Mouse (Mus musculus) heart, embryonic 13.5 days (tissue): ENCODE results near the gene Ttn. TPM values are rescaled to one million over a fixed set of nuclear protein-coding genes. Genes with fewer than 3 reads are reported as not detected.

Experiments used
- ATAC-seq: fragments of 200-750 bp; cut with Nextera tagmentation; 2 replicates; pipeline ENCODE4 v1.8.0; 2017; ENCODE audit warnings: moderate TSS enrichment; ENCODE audit not compliant: insufficient number of reproducible peaks, low FRiP score, low TSS enrichment; ENCODE audit errors: extremely low read depth
- H3K27ac ChIP-seq: fragments of 300-500 bp; sonication (generic); replicated peaks from 2 replicates; pipeline ENCODE4 v1.5.1; 2015; ENCODE audit warnings: moderate library complexity, mild to moderate bottlenecking, inconsistent platforms
- H3K27me3 ChIP-seq: fragments of 300-500 bp; sonication (generic); replicated peaks from 2 replicates; pipeline ENCODE4 v1.6.1; 2015; ENCODE audit warnings: mild to moderate bottlenecking, inconsistent platforms
- H3K36me3 ChIP-seq: fragments of 300-500 bp; sonication (generic); 2 replicates; pipeline ENCODE4 v1.6.1; 2015; ENCODE audit warnings: mild to moderate bottlenecking, inconsistent platforms
- H3K4me1 ChIP-seq: fragments of 300-500 bp; sonication (generic); 2 replicates; pipeline ENCODE4 v1.6.1; 2015; ENCODE audit warnings: inconsistent platforms
- H3K4me2 ChIP-seq: fragments of 300-500 bp; sonication (generic); 2 replicates; pipeline ENCODE4 v1.6.1; 2015; ENCODE audit warnings: inconsistent platforms, mild to moderate bottlenecking, moderate library complexity
- H3K4me3 ChIP-seq: fragments of 300-500 bp; sonication (generic); 2 replicates; pipeline ENCODE4 v1.5.1; 2015; ENCODE audit warnings: moderate library complexity, mild to moderate bottlenecking, inconsistent platforms
- H3K9ac ChIP-seq: fragments of 300-500 bp; sonication (generic); 2 replicates; pipeline ENCODE4 v1.6.1; 2015; ENCODE audit warnings: inconsistent platforms, mild to moderate bottlenecking, moderate library complexity
- H3K9me3 ChIP-seq: fragments of 300-500 bp; sonication (generic); 2 replicates; pipeline ENCODE4 v1.6.1; 2016; ENCODE audit warnings: inconsistent platforms
- WGBS: fragments of 180-500 bp; shearing (Covaris S2); methylation state at CpG from one replicate; pipeline ENCODE4 v1.1.7; 2015; ENCODE audit warnings: mixed read lengths; 5-methylcytosine and 5-hydroxymethylcytosine counted together
- polyA plus RNA-seq: library from polyadenylated mRNA; unstranded; fragments of >200 nt; fragmentation: Nextera tagmentation; extraction: Ambion mirVana; gene quantifications from 2 replicates; pipeline ENCODE4 v1.2.1, GENCODE M21; 2015

The Ttn gene
- polyA plus RNA-seq, 1 experiment from 2014 or later, result 426 TPM

GRCm38 (mm10) chr2:76843162-76843561 is 139.2 kb downstream of the Ttn start:
- WGBS, result 39% methylated on average over 1 of the region's 1 CpGs
- H3K4me1 ChIP-seq, result no peaks in the 10 kb centered on the region
- H3K9me3 ChIP-seq, result no peaks in the 10 kb centered on the region
- no peaks in the 10 kb centered on the region for H3K27me3 ChIP-seq
- H3K27ac ChIP-seq, result no peak overlapping the region
- no peak overlapping the region for H3K4me2 ChIP-seq
- H3K36me3 ChIP-seq, result peaks cover 86% of the 10 kb centered on the region
- H3K4me3 ChIP-seq, result no peak overlapping the region
- no peak for ATAC-seq
- no peak overlapping the region for H3K9ac ChIP-seq

DNA sequence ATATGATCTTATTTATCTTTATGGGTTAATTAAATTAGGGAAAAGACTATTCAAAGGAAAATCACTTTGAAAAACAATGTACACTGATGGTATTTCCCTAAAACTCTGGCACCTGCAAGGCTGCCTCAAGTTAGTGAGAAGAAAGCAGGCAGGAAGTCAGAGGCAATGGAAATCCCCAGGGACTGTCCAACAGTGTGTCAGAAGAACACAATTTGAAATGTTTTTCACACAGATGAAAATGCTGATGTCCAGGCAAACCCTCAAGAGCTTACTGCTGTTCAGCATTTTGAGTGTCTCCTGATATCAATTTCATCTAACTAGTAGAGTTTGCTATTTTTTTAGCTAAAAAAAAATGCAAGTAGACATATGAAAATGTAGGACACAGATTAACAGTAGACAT is 161.9 kb downstream of the Ttn start:
- no peaks in the 10 kb centered on the region for H3K27me3 ChIP-seq
- H3K27ac ChIP-seq, result no peak overlapping the region
- H3K9me3 ChIP-seq, result no peaks in the 10 kb centered on the region
- no peak overlapping the region for H3K9ac ChIP-seq
- H3K4me2 ChIP-seq, result no peak overlapping the region
- no peaks in the 10 kb centered on the region for H3K4me1 ChIP-seq
- H3K36me3 ChIP-seq, result peaks cover 73% of the 10 kb centered on the region
- ATAC-seq, result no peak
- H3K4me3 ChIP-seq, result no peak overlapping the region

DNA sequence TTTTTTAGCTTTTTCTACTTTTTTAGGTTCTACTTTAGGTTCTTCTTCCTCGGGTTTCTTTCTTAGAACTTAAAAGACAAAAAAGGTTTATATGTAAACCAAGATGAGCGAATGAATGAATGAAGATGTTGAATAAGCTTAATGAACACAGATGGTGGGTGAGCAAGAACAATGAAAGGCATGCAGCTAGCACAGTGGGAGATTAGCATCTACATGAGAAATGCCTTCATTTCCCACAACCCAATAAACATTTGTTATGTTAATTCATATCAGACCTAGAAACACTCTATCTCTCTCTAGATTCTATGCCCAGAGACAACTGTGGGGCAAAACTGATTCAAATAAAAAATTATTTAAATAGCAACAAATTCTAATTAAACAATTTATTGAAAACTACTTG is 164.6 kb downstream of the Ttn start:
- Histone ChIP-seq H3K4me2 (no peak overlapping the region), H3K4me3 (no peak overlapping the region), H3K4me1 (no peaks in the 10 kb centered on the region), H3K27ac (no peak overlapping the region), H3K9ac (no peak overlapping the region), H3K27me3 (no peaks in the 10 kb centered on the region), H3K9me3 (no peaks in the 10 kb centered on the region), H3K36me3 (peaks cover 69% of the 10 kb centered on the region)
- ATAC-seq, result no peak
- WGBS, result 63% methylated on average over 2 of the region's 2 CpGs

DNA sequence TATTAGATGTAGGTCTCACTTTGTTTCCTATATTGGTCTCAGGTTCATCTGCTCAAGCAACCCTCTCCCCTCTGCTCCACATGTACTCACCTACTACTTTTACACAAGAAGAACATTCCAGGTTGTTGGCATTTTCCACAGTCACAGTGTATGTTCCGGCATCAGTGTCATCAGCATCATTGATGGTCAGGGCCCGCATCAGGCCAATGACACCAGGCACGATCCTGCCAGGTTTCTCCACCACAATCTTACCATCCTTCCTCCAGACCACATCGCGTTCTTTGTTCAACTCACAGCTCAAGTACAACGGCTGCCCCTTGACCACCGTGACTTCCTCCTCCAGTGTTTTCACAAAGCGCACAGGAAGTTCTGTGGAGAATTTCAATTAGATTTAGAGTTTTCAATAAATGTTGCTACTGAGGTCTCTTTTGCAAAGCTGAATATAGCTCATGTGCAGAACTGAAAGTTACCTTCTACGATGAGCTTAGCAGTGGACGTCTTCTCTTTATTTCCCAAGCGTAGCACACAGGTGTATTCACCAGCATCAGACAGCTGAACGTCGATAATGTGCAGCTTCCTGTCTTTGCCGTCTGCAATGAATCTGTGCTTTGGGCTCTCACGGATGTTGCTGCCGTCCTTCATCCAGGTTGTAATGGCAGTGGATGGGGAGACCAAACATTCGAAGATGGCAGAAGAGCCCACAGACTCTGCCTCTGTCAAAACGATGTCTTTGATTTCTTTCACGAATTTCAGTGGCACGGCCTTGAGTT is 168.1 kb downstream of the Ttn start:
- H3K27me3 ChIP-seq, result no peaks in the 10 kb centered on the region
- WGBS, result 79% methylated on average over 20 of the region's 20 CpGs

DNA sequence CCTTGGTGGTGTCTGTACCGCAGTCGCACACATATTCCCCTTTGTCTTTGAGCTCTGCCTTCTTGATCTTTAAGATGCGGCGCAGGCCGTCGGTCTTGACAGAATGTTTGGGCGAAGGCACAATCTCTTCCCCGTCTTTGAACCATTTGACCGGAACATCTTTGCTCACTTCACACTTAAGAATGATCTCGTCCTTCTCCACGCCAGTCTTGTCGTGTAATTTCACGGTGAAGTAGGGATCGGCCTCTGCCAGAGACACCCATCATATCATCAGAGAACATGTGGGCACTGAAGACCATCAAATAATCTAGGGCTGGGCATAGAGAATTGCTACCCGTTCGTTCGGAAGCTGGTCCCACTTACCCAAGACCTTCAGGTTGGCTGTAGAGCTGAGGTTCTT is 171.2 kb downstream of the Ttn start:
- H3K27ac ChIP-seq, result peak overlapping the region; percentile 70
- ATAC-seq, result no peak
- H3K9ac ChIP-seq, result no peak overlapping the region
- H3K9me3 ChIP-seq, result no peaks in the 10 kb centered on the region
- H3K36me3 ChIP-seq, result peaks cover 76% of the 10 kb centered on the region
- H3K4me2 ChIP-seq, result no peak overlapping the region
- peaks cover 27% of the 10 kb centered on the region for H3K4me1 ChIP-seq
- no peaks in the 10 kb centered on the region for H3K27me3 ChIP-seq
- 85% methylated on average over 17 of the region's 17 CpGs for WGBS
- no peak overlapping the region for H3K4me3 ChIP-seq

More for the DNA sequence above, 168.1 kb downstream of the Ttn start:
- H3K4me3 ChIP-seq, result no peak overlapping the region
- no peak overlapping the region for H3K27ac ChIP-seq
- peaks cover 78% of the 10 kb centered on the region for H3K36me3 ChIP-seq
- no peak for ATAC-seq
- H3K4me2 ChIP-seq, result no peak overlapping the region
- no peak overlapping the region for H3K9ac ChIP-seq
- H3K9me3 ChIP-seq, result no peaks in the 10 kb centered on the region
- H3K4me1 ChIP-seq, result peaks cover 12% of the 10 kb centered on the region

DNA sequence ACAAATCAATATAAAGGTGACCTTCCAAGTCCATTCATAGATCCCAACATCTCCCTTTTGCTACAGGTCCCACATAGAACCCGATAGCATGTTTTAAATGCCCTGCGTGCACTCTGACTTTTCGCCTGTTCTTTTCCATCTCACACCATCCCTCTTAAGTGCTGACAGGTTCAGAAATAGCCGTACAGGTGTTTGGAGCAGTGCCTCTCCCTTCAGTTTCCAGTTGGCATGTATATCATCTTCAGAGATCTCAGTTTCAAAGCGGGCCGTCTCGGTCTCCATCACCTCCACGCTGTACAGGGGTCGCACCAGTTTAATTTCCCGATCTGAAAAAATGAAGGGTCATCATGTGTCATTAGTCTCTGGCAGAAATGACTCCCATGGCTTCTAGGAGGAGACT is 174.0 kb downstream of the Ttn start:
- Histone ChIP-seq H3K4me1 (peaks cover 27% of the 10 kb centered on the region), H3K9me3 (no peaks in the 10 kb centered on the region), H3K4me2 (peak overlapping the region; percentile 64), H3K4me3 (no peak overlapping the region), H3K36me3 (peaks cover 56% of the 10 kb centered on the region), H3K27ac (peak overlapping the region; percentile 98), H3K9ac (peak overlapping the region; percentile 58), H3K27me3 (no peaks in the 10 kb centered on the region)
- 36% methylated on average over 10 of the region's 10 CpGs for WGBS
- ATAC-seq, result no peak

DNA sequence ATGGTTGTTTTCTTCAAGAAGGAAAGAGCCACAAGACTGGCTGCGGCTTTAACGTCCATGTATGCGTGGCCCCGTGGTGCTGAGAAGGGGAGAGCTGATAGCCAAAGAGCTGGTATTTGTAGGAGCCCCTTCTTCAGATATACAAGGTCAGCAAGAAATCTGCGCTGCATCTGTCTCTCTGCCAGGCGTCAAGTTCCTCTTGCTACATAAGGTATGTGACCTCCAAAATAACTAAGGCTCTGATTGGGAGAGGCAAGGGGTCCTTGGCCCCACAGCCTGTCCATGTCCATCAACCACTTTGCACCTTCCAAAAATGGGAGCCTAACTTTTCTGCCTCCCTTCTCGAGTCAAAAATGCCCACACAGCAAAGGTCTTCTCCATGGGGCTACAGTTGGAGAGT is 175.1 kb downstream of the Ttn start:
- WGBS, result 31% methylated on average over 7 of the region's 7 CpGs
- peak overlapping the region; percentile 64 for H3K4me2 ChIP-seq
- H3K27me3 ChIP-seq, result no peaks in the 10 kb centered on the region
- no peaks in the 10 kb centered on the region for H3K9me3 ChIP-seq
- peaks cover 55% of the 10 kb centered on the region for H3K36me3 ChIP-seq
- ATAC-seq, result peak; percentile 60; the same call in 1 of the 2 replicates
- peak overlapping the region; percentile 98 for H3K27ac ChIP-seq
- peaks cover 27% of the 10 kb centered on the region for H3K4me1 ChIP-seq
- peak overlapping the region; percentile 83 for H3K9ac ChIP-seq
- peak overlapping the region; percentile 57 for H3K4me3 ChIP-seq

GRCm38 (mm10) chr2:76806861-76807260 is 175.5 kb downstream of the Ttn start:
- H3K4me2 ChIP-seq, result peak overlapping the region; percentile 64
- H3K27me3 ChIP-seq, result no peaks in the 10 kb centered on the region
- H3K9ac ChIP-seq, result peak overlapping the region; percentile 83
- no peaks in the 10 kb centered on the region for H3K9me3 ChIP-seq
- H3K4me1 ChIP-seq, result peaks cover 27% of the 10 kb centered on the region
- peak overlapping the region; percentile 98 for H3K27ac ChIP-seq
- 32% methylated on average over 9 of the region's 9 CpGs for WGBS
- peak overlapping the region; percentile 57 for H3K4me3 ChIP-seq
- H3K36me3 ChIP-seq, result peaks cover 55% of the 10 kb centered on the region
- ATAC-seq, result no peak

- 24% methylated on average over 4 of the region's 4 CpGs for WGBS
- Histone ChIP-seq H3K9ac (peak overlapping the region; percentile 83), H3K4me1 (peaks cover 27% of the 10 kb centered on the region), H3K9me3 (no peaks in the 10 kb centered on the region), H3K27me3 (no peaks in the 10 kb centered on the region), H3K27ac (peak overlapping the region; percentile 98), H3K4me2 (peak overlapping the region; percentile 64), H3K4me3 (peak overlapping the region; percentile 57), H3K36me3 (peaks cover 55% of the 10 kb centered on the region)
- peak; percentile 49; the same call in 1 of the 2 replicates for ATAC-seq
Observed at GRCm38 (mm10) chr2:76806376-76806775, 176.0 kb downstream of the Ttn start.

GRCm38 (mm10) chr2:76805191-76805892 is 177.0 kb downstream of the Ttn start:
- H3K4me2 ChIP-seq, result peak overlapping the region; percentile 64
- ATAC-seq, result no peak
- no peaks in the 10 kb centered on the region for H3K9me3 ChIP-seq
- 33% methylated on average over 5 of the region's 5 CpGs for WGBS
- H3K4me1 ChIP-seq, result peaks cover 22% of the 10 kb centered on the region
- peak overlapping the region; percentile 57 for H3K4me3 ChIP-seq
- H3K27me3 ChIP-seq, result no peaks in the 10 kb centered on the region
- H3K27ac ChIP-seq, result peak overlapping the region; percentile 98
- peak overlapping the region; percentile 83 for H3K9ac ChIP-seq
- H3K36me3 ChIP-seq, result peaks cover 55% of the 10 kb centered on the region

DNA sequence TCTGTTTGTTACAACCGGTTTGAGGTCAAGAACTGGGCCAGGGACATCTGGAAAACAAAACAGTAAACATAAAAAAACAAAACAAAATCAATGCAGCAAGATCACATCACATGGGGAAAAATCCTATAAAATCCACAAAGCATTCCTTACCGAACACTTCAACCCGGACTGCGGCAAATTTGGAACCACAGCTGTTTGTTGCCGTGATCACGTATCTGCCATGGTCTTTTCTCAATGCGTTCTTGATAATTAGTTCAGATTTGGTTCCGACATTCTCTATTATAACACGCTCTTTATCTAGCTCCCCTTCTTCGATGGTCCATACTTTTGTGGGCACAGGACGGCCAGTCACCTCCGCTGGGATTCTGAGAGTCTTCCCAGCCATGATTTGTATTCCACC is 198.2 kb downstream of the Ttn start:
- Histone ChIP-seq H3K9me3 (0 out of 2 replicates have a peak, but pooled peaks cover 2% of the 10 kb centered on the region), H3K4me2 (no peak overlapping the region), H3K27ac (no peak overlapping the region), H3K4me3 (no peak overlapping the region), H3K27me3 (no peaks in the 10 kb centered on the region), H3K9ac (no peak overlapping the region), H3K36me3 (peaks cover 86% of the 10 kb centered on the region), H3K4me1 (no peaks in the 10 kb centered on the region)
- WGBS, result 90% methylated on average over 12 of the region's 12 CpGs
- no peak for ATAC-seq
